Mouse (Mus musculus) brain, embryonic 14.5 days (tissue): ENCODE data around the gene Nebl.

Experiments
- CTCF ChIP-seq: fragments of 200-500 bp; IDR thresholded peaks from 2 replicates; pipeline ENCODE4 v1.5.1; 2012; ENCODE audit warnings: inconsistent platforms, mild to moderate bottlenecking, moderate library complexity, borderline replicate concordance; ENCODE audit not compliant: insufficient read depth, insufficient read length; ENCODE audit errors: extremely low read depth
- POLR2A ChIP-seq: fragments of 200-500 bp; IDR thresholded peaks from 2 replicates; pipeline ENCODE4 v1.6.1; 2012; ENCODE audit warnings: mild to moderate bottlenecking, inconsistent platforms, borderline replicate concordance; ENCODE audit not compliant: poor library complexity, insufficient read depth, insufficient read length, severe bottlenecking; ENCODE audit errors: extremely low read depth

- TF ChIP-seq POLR2A (no peak), CTCF (no peak)
These were observed 159.5 kb downstream of the Nebl start for GRCm38 (mm10) chr2:17571716-17572115.
